Mouse (Mus musculus) E14TG2a.4 (cell line): Measurements from ENCODE around the gene Creb3l4.

Experiments used
- CTCF ChIP-seq: conservative IDR thresholded peaks from 2 replicates; pipeline ENCODE4 v1.5.1; 2014; ENCODE audit warnings: low read length
- POU5F1 ChIP-seq: IDR thresholded peaks from 2 replicates; pipeline ENCODE4 v1.6.1; 2014; ENCODE audit warnings: low read length, borderline replicate concordance

GRCm38 (mm10) chr3:90222455-90222854 is 20.9 kb downstream of the Creb3l4 start:
- TF ChIP-seq CTCF (no peak), POU5F1 (no peak)
